Mouse (Mus musculus) liver, embryonic 12.5 days (tissue): Measurements from ENCODE around the gene Ascl1. TPM values are rescaled to one million over a fixed set of nuclear protein-coding genes. Genes with fewer than 3 reads are reported as not detected.

Experiments used
- ATAC-seq: fragments of 200-750 bp; cut with Nextera tagmentation; 2 replicates; pipeline ENCODE4 v1.8.0; 2017; ENCODE audit warnings: moderate number of reproducible peaks, mild to moderate bottlenecking, moderate library complexity
- H3K27ac ChIP-seq: fragments of 300-500 bp; sonication (generic); 2 replicates; pipeline ENCODE4 v1.5.1; 2016; ENCODE audit warnings: mild to moderate bottlenecking
- H3K27me3 ChIP-seq: fragments of 300-500 bp; sonication (generic); replicated peaks from 2 replicates; pipeline ENCODE4 v1.6.1; 2016; ENCODE audit warnings: mild to moderate bottlenecking, moderate library complexity
- H3K36me3 ChIP-seq: fragments of 300-500 bp; sonication (generic); 2 replicates; pipeline ENCODE4 v1.6.1; 2016; ENCODE audit warnings: mild to moderate bottlenecking, moderate library complexity
- H3K4me1 ChIP-seq: fragments of 300-500 bp; sonication (generic); 2 replicates; pipeline ENCODE4 v1.6.1; 2016
- H3K4me2 ChIP-seq: fragments of 300-500 bp; sonication (generic); 2 replicates; pipeline ENCODE4 v1.6.1; 2016; ENCODE audit warnings: mild to moderate bottlenecking, moderate library complexity
- H3K4me3 ChIP-seq: fragments of 300-500 bp; sonication (generic); 2 replicates; pipeline ENCODE4 v1.5.1; 2016; ENCODE audit warnings: mild to moderate bottlenecking, moderate library complexity
- H3K9ac ChIP-seq: fragments of 300-500 bp; sonication (generic); 2 replicates; pipeline ENCODE4 v1.6.1; 2016; ENCODE audit warnings: mild to moderate bottlenecking, moderate library complexity
- H3K9me3 ChIP-seq: fragments of 300-500 bp; sonication (generic); replicated peaks from 2 replicates; pipeline ENCODE4 v1.6.1; 2016; ENCODE audit warnings: mild to moderate bottlenecking, moderate library complexity
- WGBS: fragments of 180-500 bp; shearing (Covaris S2); methylation state at CpG from one replicate; pipeline ENCODE4 v1.1.7; 2016; ENCODE audit not compliant: insufficient replicate concordance; 5-methylcytosine and 5-hydroxymethylcytosine counted together
- polyA plus RNA-seq: library from polyadenylated mRNA; unstranded; fragments of >200 nt; fragmentation: Nextera tagmentation; extraction: Ambion mirVana; gene quantifications from 2 replicates; pipeline ENCODE4 v1.2.1, GENCODE M21; 2016

The Ascl1 gene
- polyA plus RNA-seq, 1 experiment from 2014 or later = 0.33 TPM

GRCm38 (mm10) chr10:87477895-87478294 is 15.6 kb downstream of the Ascl1 start:
- Histone ChIP-seq H3K9me3 (no peaks in the 10 kb centered on the region), H3K4me1 (no peaks in the 10 kb centered on the region), H3K4me2 (no peak overlapping the region), H3K4me3 (no peak overlapping the region), H3K27ac (no peak overlapping the region), H3K27me3 (peaks cover 10% of the 10 kb centered on the region), H3K9ac (no peak overlapping the region), H3K36me3 (no peaks in the 10 kb centered on the region)
- 58% methylated on average over 5 of the region's 5 CpGs for WGBS
- ATAC-seq = no peak

GRCm38 (mm10) chr10:87474971-87475370 is 18.5 kb downstream of the Ascl1 start:
- no peak overlapping the region for H3K9ac ChIP-seq
- 71% methylated on average over 2 of the region's 2 CpGs for WGBS
- H3K4me1 ChIP-seq = no peaks in the 10 kb centered on the region
- H3K4me3 ChIP-seq = no peak overlapping the region
- H3K27ac ChIP-seq = no peak overlapping the region
- ATAC-seq = no peak
- no peaks in the 10 kb centered on the region for H3K27me3 ChIP-seq
- no peak overlapping the region for H3K4me2 ChIP-seq
- H3K9me3 ChIP-seq = no peaks in the 10 kb centered on the region
- no peaks in the 10 kb centered on the region for H3K36me3 ChIP-seq

GRCm38 (mm10) chr10:87473475-87474131 is 19.9 kb downstream of the Ascl1 start:
- H3K4me1 ChIP-seq = no peaks in the 10 kb centered on the region
- no peak overlapping the region for H3K4me2 ChIP-seq
- H3K9me3 ChIP-seq = no peaks in the 10 kb centered on the region
- no peaks in the 10 kb centered on the region for H3K36me3 ChIP-seq
- no peaks in the 10 kb centered on the region for H3K27me3 ChIP-seq
- no peak overlapping the region for H3K4me3 ChIP-seq
- ATAC-seq = no peak
- WGBS = 68% methylated on average over 10 of the region's 10 CpGs
- H3K27ac ChIP-seq = no peak overlapping the region
- no peak overlapping the region for H3K9ac ChIP-seq

GRCm38 (mm10) chr10:87450777-87451176 is 42.7 kb downstream of the Ascl1 start:
- 63% methylated on average over 3 of the region's 3 CpGs for WGBS
- no peak for ATAC-seq
- Histone ChIP-seq H3K9ac (no peak overlapping the region), H3K27ac (no peak overlapping the region), H3K27me3 (no peaks in the 10 kb centered on the region), H3K36me3 (no peaks in the 10 kb centered on the region), H3K4me1 (no peaks in the 10 kb centered on the region), H3K4me2 (no peak overlapping the region), H3K4me3 (no peak overlapping the region), H3K9me3 (no peaks in the 10 kb centered on the region)

- H3K27ac ChIP-seq = no peak overlapping the region
- 69% methylated on average over 6 of the region's 6 CpGs for WGBS
- no peaks in the 10 kb centered on the region for H3K9me3 ChIP-seq
- H3K4me1 ChIP-seq = no peaks in the 10 kb centered on the region
- no peaks in the 10 kb centered on the region for H3K27me3 ChIP-seq
- no peak overlapping the region for H3K9ac ChIP-seq
- H3K36me3 ChIP-seq = no peaks in the 10 kb centered on the region
- no peak overlapping the region for H3K4me2 ChIP-seq
- H3K4me3 ChIP-seq = no peak overlapping the region
- ATAC-seq = no peak
Observed at GRCm38 (mm10) chr10:87449368-87449767, 44.1 kb downstream of the Ascl1 start.

- Histone ChIP-seq H3K4me3 (no peak overlapping the region), H3K36me3 (no peaks in the 10 kb centered on the region), H3K27ac (no peak overlapping the region), H3K4me2 (no peak overlapping the region), H3K9ac (no peak overlapping the region), H3K27me3 (no peaks in the 10 kb centered on the region), H3K4me1 (no peaks in the 10 kb centered on the region), H3K9me3 (no peaks in the 10 kb centered on the region)
- ATAC-seq = no peak
- 55% methylated on average over 5 of the region's 5 CpGs for WGBS
Observed at GRCm38 (mm10) chr10:87448257-87448656, 45.2 kb downstream of the Ascl1 start.

GRCm38 (mm10) chr10:87447754-87448095 is 45.7 kb downstream of the Ascl1 start:
- no peak overlapping the region for H3K27ac ChIP-seq
- no peaks in the 10 kb centered on the region for H3K4me1 ChIP-seq
- no peak overlapping the region for H3K9ac ChIP-seq
- ATAC-seq = no peak
- no peak overlapping the region for H3K4me2 ChIP-seq
- no peaks in the 10 kb centered on the region for H3K9me3 ChIP-seq
- 5% methylated on average over 9 of the region's 9 CpGs for WGBS
- H3K36me3 ChIP-seq = no peaks in the 10 kb centered on the region
- H3K4me3 ChIP-seq = no peak overlapping the region
- no peaks in the 10 kb centered on the region for H3K27me3 ChIP-seq

- Histone ChIP-seq H3K9ac (no peak overlapping the region), H3K9me3 (no peaks in the 10 kb centered on the region), H3K27ac (no peak overlapping the region), H3K27me3 (no peaks in the 10 kb centered on the region), H3K4me2 (no peak overlapping the region), H3K4me3 (no peak overlapping the region), H3K4me1 (no peaks in the 10 kb centered on the region), H3K36me3 (no peaks in the 10 kb centered on the region)
- ATAC-seq = no peak
- WGBS = 30% methylated on average over 13 of the region's 13 CpGs
Observed at GRCm38 (mm10) chr10:87446829-87447753, 46.4 kb downstream of the Ascl1 start.

- no peak overlapping the region for H3K4me3 ChIP-seq
- WGBS = 57% methylated on average over 2 of the region's 2 CpGs
- no peak for ATAC-seq
- H3K36me3 ChIP-seq = no peaks in the 10 kb centered on the region
- H3K4me2 ChIP-seq = no peak overlapping the region
- no peaks in the 10 kb centered on the region for H3K4me1 ChIP-seq
- H3K9me3 ChIP-seq = no peaks in the 10 kb centered on the region
- H3K9ac ChIP-seq = no peak overlapping the region
- H3K27me3 ChIP-seq = no peaks in the 10 kb centered on the region
- no peak overlapping the region for H3K27ac ChIP-seq
Observed at GRCm38 (mm10) chr10:87446139-87446828, 47.2 kb downstream of the Ascl1 start.

Other genes with a start within 250 kb of the Ascl1 start
- 12.0 and 13.4 TPM in 2 replicates for gene Pah, start 28.1 kb upstream of the Ascl1 start, polyA plus RNA-seq